ENCODE assay signal across 18 mouse cellular contexts in the genomic region with DNA sequence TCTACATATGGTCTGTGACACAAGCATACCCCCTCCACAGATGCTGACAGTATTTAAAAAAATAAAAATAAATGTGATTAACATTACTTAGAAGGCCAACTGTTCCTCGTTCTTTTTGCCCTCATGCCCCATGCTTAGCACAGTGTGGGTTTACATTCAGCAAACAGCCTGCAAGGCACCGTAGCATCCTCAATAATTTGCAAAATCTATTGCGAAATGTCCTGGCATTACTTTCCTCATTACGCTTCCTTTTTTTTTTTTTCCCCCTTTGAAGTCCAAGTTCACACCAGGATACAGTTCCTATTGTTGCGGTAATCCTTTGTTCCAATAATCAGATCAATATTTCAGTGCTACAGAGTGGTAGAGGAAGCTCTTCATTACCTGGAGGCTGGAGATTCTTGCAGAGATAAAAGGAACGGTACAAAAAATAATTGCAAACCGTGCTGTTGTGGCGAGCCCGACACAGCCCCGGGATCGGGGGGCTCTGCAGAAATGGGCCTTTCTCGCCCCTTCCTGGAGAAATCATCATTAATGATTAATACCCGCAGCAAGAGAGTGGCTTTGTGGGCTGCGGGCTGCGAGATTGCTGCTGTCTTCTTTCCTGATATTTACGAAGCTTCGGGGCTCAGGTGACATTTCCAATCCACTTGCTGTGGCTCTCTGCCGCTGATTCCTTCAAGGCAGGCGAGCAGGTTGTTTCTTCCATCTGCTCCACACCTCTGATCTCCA. TPM values are rescaled to one million over a fixed set of nuclear protein-coding genes. Genes with fewer than 3 reads are reported as not detected.
A peak's percentile ranks its signal among the peaks of the same experiment; 100 is the strongest.
DNase-seq lines count a peak whose midpoint lies in the region; ATAC-seq and TF ChIP-seq lines count a peak whose summit lies in the region.
"Had no signal": no experiment of that assay in that cellular context is flagged by ENCODE, and none has a peak within 500 bp of the region (broad histone marks: within the 10 kb centered on the region; RNA-seq: fewer than 3 reads in every experiment).

No protein-coding gene starts in this region.

- no peaks in the 10 kb centered on the region for H3K9me3 ChIP-seq in forebrain, postnatal 0 days (ENCODE audit: low read length)
- H3K9me3 ChIP-seq in midbrain, embryonic 11.5 days (ENCODE audit: control insufficient read depth, low read length), result no peaks in the 10 kb centered on the region
- H3K9me3 ChIP-seq: heart, embryonic 12.5 days had no signal

- TF ChIP-seq CTCF in forebrain, postnatal 0 days (IDR thresholded peaks at IDR 0.05; ENCODE audit: low read depth), result no peak

- peak overlapping the region; percentile 15; the same call in 1 of the 2 replicates for H3K27ac ChIP-seq in forebrain, postnatal 0 days (ENCODE audit: low read depth, low read length)
- H3K27ac ChIP-seq in midbrain, embryonic 11.5 days (ENCODE audit: low read depth, low read length), result peak overlapping the region; percentile 5; the same call in 1 of the 2 replicates

- intact Hi-C loops in heart, postnatal 36 days (cut with DNase I), result no loop called here

- H3K36me3 ChIP-seq in forebrain, postnatal 0 days (ENCODE audit: insufficient read depth), result no peaks in the 10 kb centered on the region
- no peaks in the 10 kb centered on the region for H3K36me3 ChIP-seq in midbrain, embryonic 11.5 days (ENCODE audit: control insufficient read depth, insufficient read depth, low read length)
- H3K36me3 ChIP-seq: heart, embryonic 12.5 days had no signal

- H3K4me2 ChIP-seq in forebrain, postnatal 0 days (ENCODE audit: low read depth), result peak overlapping the region; percentile 33
- H3K4me2 ChIP-seq in midbrain, embryonic 11.5 days, result no peak overlapping the region
- H3K4me2 ChIP-seq: heart, embryonic 12.5 days had no signal

- H3K4me3 ChIP-seq in forebrain, postnatal 0 days (ENCODE audit: low read depth, low read length), result no peak overlapping the region
- H3K4me3 ChIP-seq in midbrain, embryonic 11.5 days (ENCODE audit: low read depth, low read length), result no peak overlapping the region
- H3K4me3 ChIP-seq: heart, embryonic 12.5 days had no signal

- DNase-seq in heart, adult 11 months, result peak; percentile 57
- DNase-seq in heart, postnatal 36 days, result no peak
- peak; percentile 31 for DNase-seq in brain, adult 2 months (ENCODE audit: low read depth, low spot score)
- DNase-seq in forebrain, postnatal 0 days, result peak; percentile 26
- DNase-seq in midbrain, embryonic 11.5 days (ENCODE audit: low spot score, missing footprints), result peak; percentile 80
- DNase-seq in adrenal gland, postnatal 14 days, result no peak
- no peak for DNase-seq in spleen, postnatal 36 days (ENCODE audit: low spot score in 2 of 2)
- DNase-seq in frontal cortex, postnatal 36 days (ENCODE audit: low spot score in 2 of 2), result no peak
- DNase-seq: adrenal gland, postnatal 25 days; lung, adult 2 months; retina, postnatal 1 day had no signal

- no peak for ATAC-seq in forebrain, postnatal 0 days
- peak; percentile 14; the same call in 1 of the 2 replicates for ATAC-seq in midbrain, embryonic 11.5 days (ENCODE audit: low FRiP score)
- ATAC-seq: intestine, postnatal 0 days; Patski had no signal

- 43% methylated on average over 19 of the region's 19 CpGs for WGBS in forebrain, postnatal 0 days
- WGBS in midbrain, embryonic 11.5 days, result 81% methylated on average over 19 of the region's 19 CpGs

- no peak overlapping the region for H3K9ac ChIP-seq in forebrain, postnatal 0 days
- peak overlapping the region; percentile 11; the same call in 1 of the 2 replicates for H3K9ac ChIP-seq in midbrain, embryonic 11.5 days (ENCODE audit: low read length)
- H3K9ac ChIP-seq: heart, embryonic 12.5 days had no signal

- H3K27me3 ChIP-seq in forebrain, postnatal 0 days (ENCODE audit: insufficient read depth, low read length), result no peaks in the 10 kb centered on the region; the same call in 1 of the 2 replicates
- H3K27me3 ChIP-seq in midbrain, embryonic 11.5 days (ENCODE audit: control insufficient read depth, insufficient read depth, low read length), result no peaks in the 10 kb centered on the region
- H3K27me3 ChIP-seq: heart, embryonic 12.5 days; Patski had no signal

- H3K4me1 ChIP-seq in forebrain, postnatal 0 days (ENCODE audit: insufficient read depth), result peaks cover 7% of the 10 kb centered on the region; the same call in 1 of the 2 replicates
- no peaks in the 10 kb centered on the region; the same call in 1 of the 2 replicates for H3K4me1 ChIP-seq in midbrain, embryonic 11.5 days (ENCODE audit: control insufficient read depth, insufficient read depth, low read length)
- H3K4me1 ChIP-seq: heart, embryonic 12.5 days had no signal

RNA-seq across cellular contexts. Expression of gene Tas2r134, which starts 27.7 kb away (rescaled TPM):
- total RNA-seq in heart, postnatal 36 days (2021), result not detected
- total RNA-seq in forebrain, postnatal 0 days (2014; rRNA removed), result not detected in 2 replicates
- not detected in 2 replicates for polyA plus RNA-seq in forebrain, postnatal 0 days (2015; fragmentation: Nextera tagmentation; extraction: Ambion mirVana)
- not detected in 2 replicates for polyA plus RNA-seq in midbrain, embryonic 11.5 days (2014; fragmentation: Nextera tagmentation; extraction: Ambion mirVana)
- total RNA-seq in adrenal gland, postnatal 14 days (2021), result not detected in 2 replicates
- total RNA-seq: adrenal gland, postnatal 25 days; left cerebral cortex, postnatal 25 days; monocyte, adult 5-6 weeks had no signal
- polyA plus RNA-seq: heart, embryonic 12.5 days; intestine, postnatal 0 days; lung, adult 2 months; Patski; stomach, embryonic 14.5 days; urinary bladder, adult 2 months had no signal

Comparison
In these comparisons a context has a peak if more than half of its experiments do, and no peak if none do; other contexts are left out.
1. DNase-seq: peak in heart, adult 11 months (single experiment), brain, adult 2 months (single experiment), forebrain, postnatal 0 days (single experiment) and midbrain, embryonic 11.5 days (single experiment); none in heart, postnatal 36 days (0 of 2), adrenal gland, postnatal 14 days (single experiment), spleen, postnatal 36 days (0 of 2) and frontal cortex, postnatal 36 days (0 of 2).